Comparison of ENCODE assay signal across 8 mouse cellular contexts in the genomic region with DNA sequence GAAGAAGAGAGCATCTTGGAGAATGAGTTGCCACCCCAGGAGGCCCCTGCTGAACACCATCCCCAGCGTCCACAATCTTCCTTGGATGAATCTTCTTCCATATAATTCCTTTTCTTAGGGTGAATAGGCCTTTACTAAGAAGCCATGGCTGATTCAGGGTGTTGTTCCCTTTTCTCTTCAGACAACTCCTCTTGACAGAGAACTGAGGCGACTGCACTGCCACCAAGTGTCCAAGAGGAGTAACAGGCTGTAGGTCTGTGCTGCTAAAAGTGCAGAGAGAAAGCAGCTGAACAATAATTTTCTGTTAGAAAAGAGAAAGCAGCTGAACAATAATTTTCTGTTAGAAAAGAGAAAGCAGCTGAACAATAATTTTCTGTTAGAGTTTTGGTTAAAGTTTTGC. TPM values are rescaled to one million over a fixed set of nuclear protein-coding genes. Genes with fewer than 3 reads are reported as not detected.
DNase-seq lines count a peak whose midpoint lies in the region; ATAC-seq and TF ChIP-seq lines count a peak whose summit lies in the region.
"Not testable (repeated sequence)": the region's sequence is repeated elsewhere in the genome, so short reads cannot be mapped to it uniquely, and the experiment has no call there.

No protein-coding gene starts in this region.

- H3K27me3 ChIP-seq in embryonic facial prominence, embryonic 14.5 days (replicated peaks; ENCODE audit: control insufficient read depth, insufficient read depth, low read length); heart, postnatal 0 days (ENCODE audit: control insufficient read depth, insufficient read depth, low read length); midbrain, postnatal 0 days (ENCODE audit: insufficient read depth, low read length): not testable (repeated sequence)

- not testable (repeated sequence) for ATAC-seq in embryonic facial prominence, embryonic 14.5 days (ENCODE audit: low read depth); heart, postnatal 0 days (ENCODE audit: insufficient read depth, low read depth); midbrain, postnatal 0 days (ENCODE audit: low FRiP score)

- not testable (repeated sequence) for H3K9ac ChIP-seq in embryonic facial prominence, embryonic 14.5 days (ENCODE audit: low read depth, low read length); heart, postnatal 0 days (replicated peaks; ENCODE audit: low read depth, low read length); midbrain, postnatal 0 days (replicated peaks; ENCODE audit: low read length, poor library complexity, severe bottlenecking)

- H3K9me3 ChIP-seq in embryonic facial prominence, embryonic 14.5 days (ENCODE audit: control insufficient read depth, low read length); heart, postnatal 0 days (replicated peaks; ENCODE audit: control insufficient read depth, low read length); midbrain, postnatal 0 days (ENCODE audit: low read length): not testable (repeated sequence)

- TF ChIP-seq EP300 in heart, postnatal 0 days (IDR thresholded peaks at IDR 0.05; ENCODE audit: low read depth) = not testable (repeated sequence)

- peak; percentile 52 for DNase-seq in 416B (ENCODE audit: low read depth)
- DNase-seq in Muller cell, postnatal 12 days (ENCODE audit: inconsistent ontology term) = peak; percentile 1
- DNase-seq in brain, embryonic 14.5 days (ENCODE audit: low read depth) = peak; percentile 27
- peak; percentile 15 for DNase-seq in embryonic facial prominence, embryonic 14.5 days (ENCODE audit: low spot score)
- not testable (repeated sequence) for DNase-seq in heart, postnatal 0 days (ENCODE audit: low spot score)
- DNase-seq in liver = peak; percentile 4
- peak; percentile 40 for DNase-seq in midbrain, postnatal 0 days (ENCODE audit: low spot score)
- peak; percentile 1 for DNase-seq in telencephalon, adult 2 months (ENCODE audit: low read depth, low spot score)

- TF ChIP-seq CTCF in brain, embryonic 14.5 days (IDR thresholded peaks at IDR 0.05; ENCODE audit: borderline replicate concordance, extremely low read depth, insufficient read depth, insufficient read length) = peak; percentile 37; the same call in 1 of the 2 replicates
- TF ChIP-seq CTCF in heart, postnatal 0 days (IDR thresholded peaks at IDR 0.05; ENCODE audit: low read depth) = peak; percentile 34
- TF ChIP-seq CTCF in midbrain, postnatal 0 days (IDR thresholded peaks at IDR 0.05) = peak; percentile 66

- not testable (repeated sequence) for H3K4me2 ChIP-seq in embryonic facial prominence, embryonic 14.5 days (ENCODE audit: low read depth, low read length); heart, postnatal 0 days (ENCODE audit: low read depth, low read length); midbrain, postnatal 0 days (ENCODE audit: low read depth, low read length, poor library complexity, severe bottlenecking)

- not testable (repeated sequence) for H3K4me1 ChIP-seq in embryonic facial prominence, embryonic 14.5 days (ENCODE audit: control insufficient read depth, insufficient read depth, low read length); heart, postnatal 0 days (ENCODE audit: control insufficient read depth, insufficient read depth); midbrain, postnatal 0 days (ENCODE audit: insufficient read depth, low read length)

- not testable (repeated sequence) for TF ChIP-seq POLR2A in brain, embryonic 14.5 days (IDR thresholded peaks at IDR 0.05; ENCODE audit: borderline replicate concordance, extremely low read depth, insufficient read depth, insufficient read length, poor library complexity, severe bottlenecking)

- not testable (repeated sequence) for H3K4me3 ChIP-seq in embryonic facial prominence, embryonic 14.5 days (ENCODE audit: low read depth, low read length); heart, postnatal 0 days (ENCODE audit: low read depth, low read length); midbrain, postnatal 0 days (ENCODE audit: low read depth, low read length)

- H3K27ac ChIP-seq in embryonic facial prominence, embryonic 14.5 days (replicated peaks; ENCODE audit: low read depth, low read length); heart, postnatal 0 days (ENCODE audit: low read depth); midbrain, postnatal 0 days (ENCODE audit: low read depth, low read length): not testable (repeated sequence)

- H3K36me3 ChIP-seq in embryonic facial prominence, embryonic 14.5 days (ENCODE audit: control insufficient read depth, insufficient read depth, low read length); heart, postnatal 0 days (replicated peaks; ENCODE audit: control insufficient read depth, insufficient read depth, low read length); midbrain, postnatal 0 days (ENCODE audit: insufficient read depth, low read length): not testable (repeated sequence)

- WGBS in embryonic facial prominence, embryonic 14.5 days = 20% methylated on average over 2 of the region's 2 CpGs
- WGBS in heart, postnatal 0 days = 11% methylated on average over 2 of the region's 2 CpGs
- WGBS in midbrain, postnatal 0 days = 9% methylated on average over 2 of the region's 2 CpGs

RNA-seq across cellular contexts. Expression of gene Atg5, which starts 49.1 kb away (rescaled TPM):
- polyA plus RNA-seq in brain, embryonic 14.5 days (2012; rRNA removed) = 21.7 and 22.7 TPM in 2 replicates
- 41.8 and 49.9 TPM in 2 replicates for polyA plus RNA-seq in embryonic facial prominence, embryonic 14.5 days (2014; fragmentation: Nextera tagmentation; extraction: Ambion mirVana)
- total RNA-seq in heart, postnatal 0 days (2014; rRNA removed; ENCODE audit: low replicate concordance) = 18.0 and 20.0 TPM in 2 replicates
- 25.2 and 27.0 TPM in 2 replicates for polyA plus RNA-seq in heart, postnatal 0 days (2015; fragmentation: Nextera tagmentation; extraction: Ambion mirVana)
- total RNA-seq in midbrain, postnatal 0 days (2014; rRNA removed) = 17.0 and 22.4 TPM in 2 replicates
- polyA plus RNA-seq in midbrain, postnatal 0 days (2015; fragmentation: Nextera tagmentation; extraction: Ambion mirVana) = 38.7 and 40.0 TPM in 2 replicates
